Comparison of ENCODE assay signal across 14 mouse cellular contexts in the genomic region with DNA sequence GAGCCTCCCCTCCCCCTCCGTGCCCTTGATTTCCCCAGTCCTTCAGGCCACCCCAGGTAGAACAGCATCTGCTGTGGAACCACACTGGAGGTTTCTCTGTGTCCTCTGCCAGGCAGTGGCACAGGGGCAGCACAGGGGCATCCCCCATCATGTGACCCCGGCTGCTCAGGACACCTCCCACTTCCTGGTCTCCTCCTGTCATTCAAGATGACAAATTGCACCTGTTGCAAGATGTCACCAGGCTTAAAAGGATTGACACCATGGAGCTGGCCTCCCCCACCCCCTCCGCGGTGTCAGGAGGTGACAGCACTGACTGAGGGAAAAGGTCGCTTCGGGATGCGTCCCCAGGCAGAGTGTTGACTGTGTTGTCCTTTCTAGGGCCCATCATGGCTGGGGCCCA. TPM values are rescaled to one million over a fixed set of nuclear protein-coding genes. Genes with fewer than 3 reads are reported as not detected.
DNase-seq lines count a peak whose midpoint lies in the region; ATAC-seq and TF ChIP-seq lines count a peak whose summit lies in the region.
"Had no signal": no experiment of that assay in that cellular context is flagged by ENCODE, and none has a peak within 500 bp of the region (broad histone marks: within the 10 kb centered on the region; RNA-seq: fewer than 3 reads in every experiment).

No protein-coding gene starts in this region.

- H3K36me3 ChIP-seq in forebrain, embryonic 10.5 days (replicated peaks), result no peaks in the 10 kb centered on the region
- no peaks in the 10 kb centered on the region for H3K36me3 ChIP-seq in forebrain, embryonic 15.5 days
- H3K36me3 ChIP-seq in C2C12 (ENCODE audit: control insufficient read depth, insufficient read depth), result no peaks in the 10 kb centered on the region

- H3K9ac ChIP-seq in forebrain, embryonic 15.5 days (replicated peaks), result no peak overlapping the region

- no peaks in the 10 kb centered on the region for H3K79me2 ChIP-seq in C2C12 (ENCODE audit: control insufficient read depth, insufficient read depth)

- intact Hi-C loops in left cerebral cortex, postnatal 10 days (cut with DNase I), result no loop called here

- no peaks in the 10 kb centered on the region for H3K79me3 ChIP-seq in C2C12 (ENCODE audit: low read depth)

- no peak overlapping the region for H3ac ChIP-seq in C2C12 (ENCODE audit: control insufficient read depth, insufficient read length, low read depth)

- no peak for DNase-seq in forebrain, embryonic 10.5 days (ENCODE audit: extremely low spot score, low spot score)
- DNase-seq in skeletal muscle tissue, adult 2 months (ENCODE audit: low read depth, low spot score), result peak; percentile 73
- no peak for DNase-seq in adrenal gland, adult (ENCODE audit: inconsistent age in 2 of 2, low spot score in 1 of 2)
- no peak for DNase-seq in cerebellum, adult 9-11 months
- DNase-seq in left cerebral cortex, postnatal 10 days (ENCODE audit: extremely low spot score in 1 of 2, low spot score in 2 of 2), result no peak
- DNase-seq: adrenal gland, adult 2 months; kidney, adult 8-10 months; retina, postnatal 1 day had no signal

- no peak for ATAC-seq in forebrain, embryonic 15.5 days (replicated peaks)
- peak; percentile 14; the same call in 1 of the 2 replicates for ATAC-seq in granulocyte monocyte progenitor cell, adult 5-6 weeks (replicated peaks; ENCODE audit: poor library complexity, severe bottlenecking)

- H3K27ac ChIP-seq in forebrain, embryonic 10.5 days, result 0 out of 2 replicates have a peak overlapping the region, but pooled peaks have one; percentile 79
- no peak overlapping the region for H3K27ac ChIP-seq in forebrain, embryonic 15.5 days (replicated peaks)

- no peaks in the 10 kb centered on the region for H3K9me3 ChIP-seq in forebrain, embryonic 10.5 days
- no peaks in the 10 kb centered on the region for H3K9me3 ChIP-seq in forebrain, embryonic 15.5 days

- H3K4me2 ChIP-seq in forebrain, embryonic 15.5 days (replicated peaks), result no peak overlapping the region
- H3K4me2 ChIP-seq: midbrain, embryonic 11.5 days had no signal

- TF ChIP-seq CTCF in C2C12 (IDR thresholded peaks at IDR 0.05; ENCODE audit: control insufficient read depth, insufficient read depth, insufficient read length), result no peak

- H3K27me3 ChIP-seq in forebrain, embryonic 10.5 days (ENCODE audit: poor library complexity, severe bottlenecking), result no peaks in the 10 kb centered on the region
- H3K27me3 ChIP-seq in forebrain, embryonic 15.5 days, result no peaks in the 10 kb centered on the region
- no peaks in the 10 kb centered on the region for H3K27me3 ChIP-seq in C2C12 (ENCODE audit: control insufficient read depth, insufficient read depth, insufficient read length)

- no peak overlapping the region for H3K4me3 ChIP-seq in forebrain, embryonic 10.5 days
- H3K4me3 ChIP-seq in forebrain, embryonic 15.5 days, result no peak overlapping the region
- H3K4me3 ChIP-seq in C2C12 (ENCODE audit: insufficient read depth, poor library complexity, severe bottlenecking), result no peak overlapping the region

- WGBS in forebrain, embryonic 10.5 days, result 79% methylated on average over 7 of the region's 7 CpGs
- 83% methylated on average over 7 of the region's 7 CpGs for WGBS in forebrain, embryonic 15.5 days

- peaks cover 33% of the 10 kb centered on the region for H3K4me1 ChIP-seq in forebrain, embryonic 10.5 days
- peaks cover 3% of the 10 kb centered on the region; the same call in 1 of the 2 replicates for H3K4me1 ChIP-seq in forebrain, embryonic 15.5 days

TF ChIP-seq in C2C12, 6 proteins besides CTCF, POLR2A, EP300 and RAD21:
- TF ChIP-seq MYOD1 (IDR thresholded peaks at IDR 0.05; ENCODE audit: control insufficient read depth, insufficient read length, low read depth) (peak; percentile 45), USF1 (IDR thresholded peaks at IDR 0.05; ENCODE audit: low read depth) (no peak)

RNA-seq across cellular contexts. Expression of a gene that starts 27.0 kb away (rescaled TPM):
- 0.62 and 0.76 TPM in 2 replicates for polyA plus RNA-seq in forebrain, embryonic 10.5 days (2016; fragmentation: Nextera tagmentation; extraction: Ambion mirVana)
- 0.78 and 1.3 TPM in 2 replicates for polyA plus RNA-seq in forebrain, embryonic 15.5 days (2015; fragmentation: Nextera tagmentation; extraction: Ambion mirVana)
- 41.0 TPM for polyA plus RNA-seq in C2C12 (2012; fragmentation: generic; extraction: Trizol)
- 32.5 and 43.1 TPM in 2 replicates for total RNA-seq in granulocyte monocyte progenitor cell, adult 5-6 weeks (2014; fragmentation: Nextera tagmentation)
- 111 and 115 TPM in 2 replicates for total RNA-seq in granulocyte monocyte progenitor cell, adult 5-6 weeks (2017)
- total RNA-seq in left cerebral cortex, postnatal 10 days (2021), result 10 to 100 TPM; 79.2 to 90.2 TPM

RNA-seq across cellular contexts. Expression of a gene that starts 31.6 kb away (rescaled TPM):
- polyA plus RNA-seq in forebrain, embryonic 10.5 days (2016; fragmentation: Nextera tagmentation; extraction: Ambion mirVana), result 3.8 and 3.9 TPM in 2 replicates
- polyA plus RNA-seq in forebrain, embryonic 15.5 days (2015; fragmentation: Nextera tagmentation; extraction: Ambion mirVana), result 1.3 and 1.5 TPM in 2 replicates
- polyA plus RNA-seq in C2C12 (2012; fragmentation: generic; extraction: Trizol), result 45.9 TPM
- total RNA-seq in granulocyte monocyte progenitor cell, adult 5-6 weeks (2014; fragmentation: Nextera tagmentation), result 6.7 and 9.5 TPM in 2 replicates
- 6.4 and 17.5 TPM in 2 replicates for total RNA-seq in granulocyte monocyte progenitor cell, adult 5-6 weeks (2017)
- 10 to 100 TPM; 13.0 to 14.2 TPM for total RNA-seq in left cerebral cortex, postnatal 10 days (2021)

RNA-seq across cellular contexts. Expression of a gene that starts 46.1 kb away (rescaled TPM):
- polyA plus RNA-seq in forebrain, embryonic 10.5 days (2016; fragmentation: Nextera tagmentation; extraction: Ambion mirVana), result 41.4 and 42.4 TPM in 2 replicates
- polyA plus RNA-seq in forebrain, embryonic 15.5 days (2015; fragmentation: Nextera tagmentation; extraction: Ambion mirVana), result 79.6 and 83.6 TPM in 2 replicates
- polyA plus RNA-seq in C2C12 (2012; fragmentation: generic; extraction: Trizol), result 13.6 TPM
- 15.7 and 24.6 TPM in 2 replicates for total RNA-seq in granulocyte monocyte progenitor cell, adult 5-6 weeks (2014; fragmentation: Nextera tagmentation)
- total RNA-seq in granulocyte monocyte progenitor cell, adult 5-6 weeks (2017), result 11.0 and 11.3 TPM in 2 replicates
- total RNA-seq in left cerebral cortex, postnatal 10 days (2021), result 10 to 100 TPM; 45.1 to 49.9 TPM

RNA-seq across cellular contexts. Expression of a gene that starts 49.9 kb away (rescaled TPM):
- not detected in 2 replicates for polyA plus RNA-seq in forebrain, embryonic 10.5 days (2016; fragmentation: Nextera tagmentation; extraction: Ambion mirVana)
- polyA plus RNA-seq in forebrain, embryonic 15.5 days (2015; fragmentation: Nextera tagmentation; extraction: Ambion mirVana), result 0.41 and 0.59 TPM in 2 replicates
- 0.33 TPM for polyA plus RNA-seq in C2C12 (2012; fragmentation: generic; extraction: Trizol)
- not detected in 2 replicates for total RNA-seq in granulocyte monocyte progenitor cell, adult 5-6 weeks (2014; fragmentation: Nextera tagmentation)
- total RNA-seq in granulocyte monocyte progenitor cell, adult 5-6 weeks (2017), result 3.2 TPM in 1 of 2 replicates, not detected in the other
- total RNA-seq in left cerebral cortex, postnatal 10 days (2021), result not detected
- total RNA-seq: adrenal gland, adult 2 months; gastrocnemius, postnatal 4 days; left cerebral cortex, postnatal 25 days had no signal
- polyA plus RNA-seq: adrenal gland, adult 2 months had no signal

Comparison
In these comparisons a context has a peak if more than half of its experiments do, and no peak if none do; other contexts are left out.
1. RNA of a gene that starts 27.0 kb away (polyA plus RNA-seq): 41.0 TPM in C2C12 (single experiment); 0.78 to 1.3 TPM in forebrain, embryonic 15.5 days and 0.62 to 0.76 TPM in forebrain, embryonic 10.5 days; every median in the first group is over 10 times any median in the second.